ENCODE assay signal across 9 mouse cellular contexts in genomic region chr1:75652547-75652946, GRCm38 (mm10).
DNase-seq lines count a peak whose midpoint lies in the region; TF ChIP-seq lines count a peak whose summit lies in the region.
"Had no signal": no experiment of that assay in that cellular context is flagged by ENCODE, and none has a peak within 500 bp of the region (broad histone marks: within the 10 kb centered on the region; RNA-seq: fewer than 3 reads in every experiment).

No protein-coding gene starts in this region.

- H3K27me3 ChIP-seq in heart, embryonic 10.5 days (ENCODE audit: insufficient read depth, poor library complexity, severe bottlenecking): 0 out of 2 replicates have a peak, but pooled peaks cover 16% of the 10 kb centered on the region

- DNase-seq in heart, adult 18-20 months: peak; percentile 42 to 75
- DNase-seq in heart, embryonic 10.5 days (ENCODE audit: low spot score): no peak
- DNase-seq in ES-E14 (ENCODE audit: low read depth, low spot score): peak; percentile 74
- DNase-seq in cerebellum, adult 9-10 months: peak; percentile 72
- DNase-seq in frontal cortex, adult 2 months (ENCODE audit: extremely low spot score in 1 of 2, low spot score in 1 of 2): peak; percentile 60 to 93
- DNase-seq in kidney, postnatal 4 days: peak; percentile 68 to 75
- peak; percentile 33 for DNase-seq in lung, adult 2 months
- DNase-seq in right cerebral cortex, postnatal 14 days: peak; percentile 60

- H3K9ac ChIP-seq in ES-E14 (ENCODE audit: insufficient read depth, low read depth, low read length, poor library complexity, severe bottlenecking): no peak overlapping the region
- H3K9ac ChIP-seq: limb, embryonic 12.5 days had no signal

- in situ Hi-C loops in ES-E14 (cut with MboI; ENCODE audit: low sequenced_read_pairs in 2 of 2, unreplicated experiment in 2 of 2): no loop called here

- no peak overlapping the region for H3K4me3 ChIP-seq in heart, embryonic 10.5 days
- no peak overlapping the region for H3K4me3 ChIP-seq in ES-E14 (ENCODE audit: insufficient read depth in 1 of 2, low read depth in 1 of 2, low read length in 2 of 2, poor library complexity in 1 of 2, severe bottlenecking in 1 of 2)
- H3K4me3 ChIP-seq in lung, adult 2 months (replicated peaks; ENCODE audit: extremely low read depth, low read depth, low read length): no peak overlapping the region
- H3K4me3 ChIP-seq: limb, embryonic 12.5 days had no signal

- no peaks in the 10 kb centered on the region for H3K36me3 ChIP-seq in heart, embryonic 10.5 days
- no peaks in the 10 kb centered on the region for H3K36me3 ChIP-seq in ES-E14 (ENCODE audit: control insufficient read depth, insufficient read depth, low read length, poor library complexity, severe bottlenecking)
- H3K36me3 ChIP-seq: limb, embryonic 12.5 days had no signal

- TF ChIP-seq CTCF in lung, adult 2 months (IDR thresholded peaks at IDR 0.05; ENCODE audit: insufficient read depth, low read length): no peak

- 0 out of 2 replicates have a peak, but pooled peaks cover 3% of the 10 kb centered on the region for H3K4me1 ChIP-seq in heart, embryonic 10.5 days
- no peaks in the 10 kb centered on the region for H3K4me1 ChIP-seq in ES-E14 (ENCODE audit: control insufficient read depth in 2 of 2, insufficient read depth in 2 of 2, low read length in 2 of 2, poor library complexity in 1 of 2)
- H3K4me1 ChIP-seq in lung, adult 2 months (ENCODE audit: control insufficient read depth, insufficient read depth, low read length): no peaks in the 10 kb centered on the region; the same call in 1 of the 2 replicates

- no peak overlapping the region for H3K27ac ChIP-seq in heart, embryonic 10.5 days
- no peak overlapping the region for H3K27ac ChIP-seq in ES-E14 (ENCODE audit: insufficient read depth, low read depth, low read length, poor library complexity, severe bottlenecking)
- H3K27ac ChIP-seq: limb, embryonic 12.5 days had no signal

- H3K9me3 ChIP-seq in heart, embryonic 10.5 days: no peaks in the 10 kb centered on the region
- H3K9me3 ChIP-seq in ES-E14 (ENCODE audit: control insufficient read depth, insufficient read depth, low read depth, low read length): no peaks in the 10 kb centered on the region
- H3K9me3 ChIP-seq: limb, embryonic 12.5 days had no signal

- TF ChIP-seq POLR2A in lung, adult 2 months (IDR thresholded peaks at IDR 0.05; ENCODE audit: borderline replicate concordance, extremely low read depth, low read depth, low read length): no peak

- 22% methylated on average over 10 of the region's 10 CpGs for WGBS in heart, embryonic 10.5 days
- 12% methylated on average over 10 of the region's 10 CpGs for WGBS in lung, adult 2 months

TF ChIP-seq in ES-E14, 5 proteins besides CTCF, POLR2A, EP300 and RAD21:
- TF ChIP-seq ZC3H11A (IDR thresholded peaks at IDR 0.05; ENCODE audit: borderline replicate concordance, low read depth, low read length) (peak; percentile 76), CHD2 (IDR thresholded peaks at IDR 0.05; ENCODE audit: low read depth, low read length) (no peak)
